Mouse (Mus musculus): ENCODE measurements around the gene Cdc42ep1. TPM values are rescaled to one million over a fixed set of nuclear protein-coding genes. Genes with fewer than 3 reads are reported as not detected.
A peak's percentile ranks its signal among the peaks of the same experiment; 100 is the strongest.
"Not testable (repeated sequence)": the region's sequence is repeated elsewhere in the genome, so short reads cannot be mapped to it uniquely, and the experiment has no call there.

The Cdc42ep1 gene
- polyA plus RNA-seq, 1 experiment from 2014 or later = 40.8 TPM

- H3K27me3 ChIP-seq (replicated peaks) = 0 out of 2 replicates have a peak, but pooled peaks cover 7% of the 10 kb centered on the region
- H3K4me2 ChIP-seq = no peak overlapping the region
- no peaks in the 10 kb centered on the region for H3K9me3 ChIP-seq (replicated peaks)
- 59% methylated on average over 11 of the region's 11 CpGs for WGBS
- no peak overlapping the region for H3K4me3 ChIP-seq
- no peaks in the 10 kb centered on the region for H3K36me3 ChIP-seq
- H3K27ac ChIP-seq (ENCODE audit: poor library complexity, severe bottlenecking) = 0 out of 2 replicates have a peak overlapping the region, but pooled peaks have one; percentile 13
- ATAC-seq (ENCODE audit: insufficient number of reproducible peaks, low FRiP score) = no peak
- 0 out of 2 replicates have a peak overlapping the region, but pooled peaks have one; percentile 22 for H3K9ac ChIP-seq
- peaks cover 61% of the 10 kb centered on the region for H3K4me1 ChIP-seq (replicated peaks)
These were observed 1.7 kb upstream of the Cdc42ep1 start for GRCm38 (mm10) chr15:78840751-78841150.

- 0 out of 2 replicates have a peak, but pooled peaks cover 7% of the 10 kb centered on the region for H3K27me3 ChIP-seq (replicated peaks)
- no peaks in the 10 kb centered on the region for H3K36me3 ChIP-seq
- H3K27ac ChIP-seq (ENCODE audit: poor library complexity, severe bottlenecking) = 0 out of 2 replicates have a peak overlapping the region, but pooled peaks have one; percentile 13
- H3K4me2 ChIP-seq = no peak overlapping the region
- no peak for ATAC-seq (ENCODE audit: insufficient number of reproducible peaks, low FRiP score)
- no peak overlapping the region for H3K9ac ChIP-seq
- WGBS = 65% methylated on average over 6 of the region's 6 CpGs
- no peaks in the 10 kb centered on the region for H3K9me3 ChIP-seq (replicated peaks)
- H3K4me1 ChIP-seq (replicated peaks) = peaks cover 61% of the 10 kb centered on the region
- no peak overlapping the region for H3K4me3 ChIP-seq
These were observed 1.1 kb upstream of the Cdc42ep1 start for GRCm38 (mm10) chr15:78841161-78841790.

GRCm38 (mm10) chr15:78843581-78844469, 1.4 kb downstream of the Cdc42ep1 start:
- no peak for ATAC-seq (ENCODE audit: insufficient number of reproducible peaks, low FRiP score)
- H3K4me3 ChIP-seq = peak overlapping the region; percentile 68
- H3K9ac ChIP-seq = peak overlapping the region; percentile 87
- H3K9me3 ChIP-seq (replicated peaks) = no peaks in the 10 kb centered on the region
- H3K4me1 ChIP-seq (replicated peaks) = peaks cover 71% of the 10 kb centered on the region
- H3K4me2 ChIP-seq = peak overlapping the region; percentile 79
- peaks cover 18% of the 10 kb centered on the region for H3K36me3 ChIP-seq
- H3K27ac ChIP-seq (ENCODE audit: poor library complexity, severe bottlenecking) = peak overlapping the region; percentile 93
- 0 out of 2 replicates have a peak, but pooled peaks cover 7% of the 10 kb centered on the region for H3K27me3 ChIP-seq (replicated peaks)
- WGBS = 31% methylated on average over 21 of the region's 21 CpGs

GRCm38 (mm10) chr15:78844791-78845190, 2.4 kb downstream of the Cdc42ep1 start:
- peak overlapping the region; percentile 93 for H3K27ac ChIP-seq (ENCODE audit: poor library complexity, severe bottlenecking)
- H3K9me3 ChIP-seq (replicated peaks) = no peaks in the 10 kb centered on the region
- peaks cover 73% of the 10 kb centered on the region for H3K4me1 ChIP-seq (replicated peaks)
- WGBS = 18% methylated on average over 9 of the region's 9 CpGs
- peak overlapping the region; percentile 68 for H3K4me3 ChIP-seq
- ATAC-seq (ENCODE audit: insufficient number of reproducible peaks, low FRiP score) = no peak
- peak overlapping the region; percentile 79 for H3K4me2 ChIP-seq
- peaks cover 28% of the 10 kb centered on the region for H3K36me3 ChIP-seq
- H3K9ac ChIP-seq = peak overlapping the region; percentile 87
- H3K27me3 ChIP-seq (replicated peaks) = 0 out of 2 replicates have a peak, but pooled peaks cover 7% of the 10 kb centered on the region

GRCm38 (mm10) chr15:78845321-78845720, 2.9 kb downstream of the Cdc42ep1 start:
- Histone ChIP-seq H3K9ac (peak overlapping the region; percentile 37), H3K4me3 (peak overlapping the region; percentile 15), H3K9me3 (replicated peaks) (no peaks in the 10 kb centered on the region), H3K27ac (ENCODE audit: poor library complexity, severe bottlenecking) (peak overlapping the region; percentile 93), H3K4me2 (peak overlapping the region; percentile 79), H3K36me3 (peaks cover 30% of the 10 kb centered on the region), H3K27me3 (replicated peaks) (0 out of 2 replicates have a peak, but pooled peaks cover 7% of the 10 kb centered on the region), H3K4me1 (replicated peaks) (peaks cover 70% of the 10 kb centered on the region)
- no peak for ATAC-seq (ENCODE audit: insufficient number of reproducible peaks, low FRiP score)
- WGBS = 24% methylated on average over 11 of the region's 11 CpGs

GRCm38 (mm10) chr15:78845867-78846266, 3.4 kb downstream of the Cdc42ep1 start:
- no peak for ATAC-seq (ENCODE audit: insufficient number of reproducible peaks, low FRiP score)
- peaks cover 70% of the 10 kb centered on the region for H3K4me1 ChIP-seq (replicated peaks)
- peak overlapping the region; percentile 93; the same call in 1 of the 2 replicates for H3K27ac ChIP-seq (ENCODE audit: poor library complexity, severe bottlenecking)
- H3K4me3 ChIP-seq = peak overlapping the region; percentile 15
- 70% methylated on average over 8 of the region's 8 CpGs for WGBS
- no peaks in the 10 kb centered on the region for H3K9me3 ChIP-seq (replicated peaks)
- peak overlapping the region; percentile 37; the same call in 1 of the 2 replicates for H3K9ac ChIP-seq
- H3K27me3 ChIP-seq (replicated peaks) = 0 out of 2 replicates have a peak, but pooled peaks cover 5% of the 10 kb centered on the region
- peak overlapping the region; percentile 79 for H3K4me2 ChIP-seq
- peaks cover 30% of the 10 kb centered on the region for H3K36me3 ChIP-seq

- H3K4me2 ChIP-seq = peak overlapping the region; percentile 79
- 0 out of 2 replicates have a peak overlapping the region, but pooled peaks have one; percentile 37 for H3K9ac ChIP-seq
- no peak for ATAC-seq (ENCODE audit: insufficient number of reproducible peaks, low FRiP score)
- H3K9me3 ChIP-seq (replicated peaks) = no peaks in the 10 kb centered on the region
- H3K36me3 ChIP-seq = peaks cover 30% of the 10 kb centered on the region
- no peak overlapping the region for H3K27ac ChIP-seq (ENCODE audit: poor library complexity, severe bottlenecking)
- no peak overlapping the region for H3K4me3 ChIP-seq
- 0 out of 2 replicates have a peak, but pooled peaks cover under 1% of the 10 kb centered on the region for H3K27me3 ChIP-seq (replicated peaks)
- WGBS = 79% methylated on average over 8 of the region's 8 CpGs
- H3K4me1 ChIP-seq (replicated peaks) = peaks cover 70% of the 10 kb centered on the region
These were observed 3.9 kb downstream of the Cdc42ep1 start for GRCm38 (mm10) chr15:78846352-78846751.

- not testable (repeated sequence) for H3K27ac ChIP-seq (ENCODE audit: poor library complexity, severe bottlenecking); H3K9me3 ChIP-seq (replicated peaks); ATAC-seq (ENCODE audit: insufficient number of reproducible peaks, low FRiP score); H3K27me3 ChIP-seq (replicated peaks); H3K4me3 ChIP-seq; H3K4me2 ChIP-seq
- Histone ChIP-seq H3K36me3 (peaks cover 30% of the 10 kb centered on the region), H3K9ac (0 out of 2 replicates have a peak overlapping the region, but pooled peaks have one; percentile 37), H3K4me1 (replicated peaks) (peaks cover 70% of the 10 kb centered on the region)
- WGBS = 74% methylated on average over 7 of the region's 7 CpGs
These were observed 4.4 kb downstream of the Cdc42ep1 start for GRCm38 (mm10) chr15:78846805-78847204.

GRCm38 (mm10) chr15:78848467-78848866, 6.0 kb downstream of the Cdc42ep1 start:
- ATAC-seq (ENCODE audit: insufficient number of reproducible peaks, low FRiP score) = no peak
- H3K4me1 ChIP-seq (replicated peaks) = peaks cover 66% of the 10 kb centered on the region
- H3K9ac ChIP-seq = no peak overlapping the region

GRCm38 (mm10) chr15:78849485-78849884, 7.1 kb downstream of the Cdc42ep1 start:
- Histone ChIP-seq H3K27me3 (replicated peaks) (no peaks in the 10 kb centered on the region), H3K4me1 (replicated peaks) (peaks cover 56% of the 10 kb centered on the region), H3K9ac (0 out of 2 replicates have a peak overlapping the region, but pooled peaks have one; percentile 27), H3K4me3 (no peak overlapping the region), H3K9me3 (replicated peaks) (no peaks in the 10 kb centered on the region), H3K36me3 (peaks cover 30% of the 10 kb centered on the region), H3K27ac (ENCODE audit: poor library complexity, severe bottlenecking) (no peak overlapping the region), H3K4me2 (no peak overlapping the region)
- ATAC-seq (ENCODE audit: insufficient number of reproducible peaks, low FRiP score) = no peak
- WGBS = 85% methylated on average over 12 of the region's 12 CpGs

More at GRCm38 (mm10) chr15:78848467-78848866, 6.0 kb downstream of the Cdc42ep1 start:
- Histone ChIP-seq H3K27me3 (replicated peaks) (no peaks in the 10 kb centered on the region), H3K4me2 (no peak overlapping the region), H3K4me3 (no peak overlapping the region), H3K9me3 (replicated peaks) (no peaks in the 10 kb centered on the region), H3K36me3 (peaks cover 30% of the 10 kb centered on the region), H3K27ac (ENCODE audit: poor library complexity, severe bottlenecking) (no peak overlapping the region)
- WGBS = 33% methylated on average over 5 of the region's 5 CpGs

Measured in heart, embryonic 12.5 days (tissue).